Mouse (Mus musculus) telencephalon, adult 2 months (tissue): ENCODE results near the gene Prmt2.

Source experiments
- DNase-seq: peaks from one replicate; pipeline ENCODE4 v3.0.0-alpha.2; 2011; ENCODE audit warnings: low read depth, low spot score

Gene Prmt2

GRCm38 (mm10) chr10:76237341-76238225 is at the start of gene Prmt2:
TSS of gene Prmt2 (minus strand) at chr10:76237865.
- DNase-seq = peak; percentile 88

- DNase-seq = no peak
Observed at GRCm38 (mm10) chr10:76278541-76279097, 41.0 kb upstream of the Prmt2 start.

GRCm38 (mm10) chr10:76275256-76275655 is 37.6 kb upstream of the Prmt2 start:
- no peak for DNase-seq

GRCm38 (mm10) chr10:76271238-76271637 is 33.6 kb upstream of the Prmt2 start:
- no peak for DNase-seq

GRCm38 (mm10) chr10:76262431-76262830 is 24.8 kb upstream of the Prmt2 start:
- DNase-seq = no peak

- no peak for DNase-seq
Observed at GRCm38 (mm10) chr10:76261447-76261846, 23.8 kb upstream of the Prmt2 start.

GRCm38 (mm10) chr10:76260358-76261059 is 22.8 kb upstream of the Prmt2 start:
- no peak for DNase-seq

GRCm38 (mm10) chr10:76259566-76260232 is 22.0 kb upstream of the Prmt2 start:
- no peak for DNase-seq

GRCm38 (mm10) chr10:76257719-76258390 is 20.2 kb upstream of the Prmt2 start:
- no peak for DNase-seq

GRCm38 (mm10) chr10:76257231-76257630 is 19.6 kb upstream of the Prmt2 start:
- DNase-seq = no peak

GRCm38 (mm10) chr10:76255617-76256016 is 18.0 kb upstream of the Prmt2 start:
- DNase-seq = no peak

GRCm38 (mm10) chr10:76253536-76253935 is 15.9 kb upstream of the Prmt2 start, which contains the start of gene S100b:
TSS of gene S100b (plus strand) at chr10:76253853.
- DNase-seq = peak; percentile 62

GRCm38 (mm10) chr10:76253079-76253478 is 15.4 kb upstream of the Prmt2 start:
- no peak for DNase-seq

GRCm38 (mm10) chr10:76250870-76251269 is 13.2 kb upstream of the Prmt2 start:
- DNase-seq = no peak

GRCm38 (mm10) chr10:76248647-76248968 is 10.9 kb upstream of the Prmt2 start:
- no peak for DNase-seq

- no peak for DNase-seq
Observed at GRCm38 (mm10) chr10:76247960-76248646, 10.4 kb upstream of the Prmt2 start.

GRCm38 (mm10) chr10:76246601-76247000 is 8.9 kb upstream of the Prmt2 start:
- DNase-seq = no peak

- no peak for DNase-seq
Observed at GRCm38 (mm10) chr10:76245106-76245505, 7.4 kb upstream of the Prmt2 start.

GRCm38 (mm10) chr10:76239401-76239800 is 1.7 kb upstream of the Prmt2 start:
- DNase-seq = no peak

GRCm38 (mm10) chr10:76229627-76230026 is 8.0 kb downstream of the Prmt2 start:
- no peak for DNase-seq

GRCm38 (mm10) chr10:76225944-76226343 is 11.7 kb downstream of the Prmt2 start:
- DNase-seq = no peak
